Mouse (Mus musculus) spleen, postnatal 36 days (tissue): Measurements from ENCODE around the gene Gm10964.
"Not testable (repeated sequence)": the region's sequence is repeated elsewhere in the genome, so short reads cannot be mapped to it uniquely, and the experiment has no call there.

Experiments
- DNase-seq, 2 experiments: peaks; one replicate each; pipeline ENCODE4 v3.0.0; 2022; ENCODE audit warnings: low spot score in 2 of 2, mixed read lengths in 1 of 2

Gene Gm10964

GRCm38 (mm10) chr3:103779183-103779582, 40.0 kb downstream of the Gm10964 start:
- no peak for DNase-seq

DNA sequence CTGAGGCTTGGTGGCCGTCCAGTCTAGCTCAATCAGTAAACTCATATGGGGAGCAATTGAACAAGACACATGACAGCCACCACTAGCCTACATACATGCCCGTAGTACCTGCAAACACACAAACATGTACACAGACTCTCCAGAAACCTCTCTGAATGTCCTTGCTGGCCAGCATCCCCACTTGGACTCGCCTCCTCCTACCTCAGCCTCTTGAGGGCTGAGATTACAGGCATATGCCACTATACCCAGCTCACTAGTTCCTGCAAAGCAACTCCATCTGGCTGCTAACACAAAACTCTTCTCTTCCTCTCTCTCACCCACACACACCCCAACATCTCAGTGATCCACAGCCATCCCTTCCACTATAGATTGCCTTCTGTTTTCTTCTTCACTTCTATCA, 41.1 kb downstream of the Gm10964 start:
- DNase-seq = no peak

DNA sequence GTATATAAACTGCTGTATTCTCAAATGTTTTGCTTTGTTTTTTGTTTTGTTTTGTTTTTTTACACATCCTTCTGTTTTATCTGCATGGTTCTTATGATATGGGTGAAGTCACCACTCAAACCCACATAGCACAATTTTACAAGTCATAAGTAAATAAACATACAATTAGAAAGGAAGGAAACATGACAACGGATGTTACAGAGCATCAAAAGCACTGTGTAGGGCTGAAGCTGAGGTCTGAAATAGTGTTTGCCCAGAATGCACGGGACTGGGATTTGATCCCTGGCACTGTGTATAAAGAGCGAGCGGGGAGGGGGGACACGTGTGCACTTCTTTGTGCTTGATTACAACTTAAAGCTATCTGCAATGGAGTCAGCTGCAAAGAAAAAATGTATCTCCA, 41.6 kb downstream of the Gm10964 start:
- no peak for DNase-seq

DNA sequence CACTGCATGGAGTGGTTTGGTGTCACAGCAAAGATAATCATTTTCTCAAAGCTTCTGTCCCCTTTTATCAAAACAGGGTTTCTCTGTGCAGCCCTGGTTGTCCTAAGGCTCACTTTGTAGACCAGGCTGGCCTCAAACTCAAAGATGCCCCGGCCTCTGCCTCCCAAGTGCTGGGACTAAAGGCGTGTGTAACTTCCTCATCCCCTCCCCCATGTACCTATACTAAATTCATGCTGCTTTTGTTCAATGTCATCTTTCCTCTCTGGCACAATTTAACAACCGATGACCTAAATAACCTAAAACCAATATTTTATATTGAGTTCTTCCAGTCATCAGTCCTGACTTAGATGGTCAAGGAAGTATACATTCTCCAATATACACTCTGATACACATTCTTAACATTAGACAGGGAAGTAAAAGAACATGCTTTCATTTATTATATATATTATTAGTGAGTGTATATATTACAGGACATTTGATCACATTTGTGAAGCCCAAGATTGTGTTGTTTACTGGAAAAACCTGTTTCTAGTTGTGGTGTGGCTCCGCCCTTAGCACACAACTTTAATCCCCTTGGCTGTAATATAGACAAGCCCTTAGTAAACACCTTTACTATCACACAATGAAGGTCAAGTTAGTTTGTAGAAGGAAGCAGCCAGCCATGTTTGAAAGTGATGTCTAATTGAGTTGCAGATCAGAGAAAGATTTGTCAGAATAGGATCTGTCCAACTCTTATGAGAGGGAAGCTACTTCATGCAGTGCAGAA, 43.9 kb downstream of the Gm10964 start:
- DNase-seq = peak in 1 of 2 experiments; percentile 45

- peak; percentile 48 to 59 for DNase-seq
Measured at GRCm38 (mm10) chr3:103787225-103787624, 48.1 kb downstream of the Gm10964 start.

DNA sequence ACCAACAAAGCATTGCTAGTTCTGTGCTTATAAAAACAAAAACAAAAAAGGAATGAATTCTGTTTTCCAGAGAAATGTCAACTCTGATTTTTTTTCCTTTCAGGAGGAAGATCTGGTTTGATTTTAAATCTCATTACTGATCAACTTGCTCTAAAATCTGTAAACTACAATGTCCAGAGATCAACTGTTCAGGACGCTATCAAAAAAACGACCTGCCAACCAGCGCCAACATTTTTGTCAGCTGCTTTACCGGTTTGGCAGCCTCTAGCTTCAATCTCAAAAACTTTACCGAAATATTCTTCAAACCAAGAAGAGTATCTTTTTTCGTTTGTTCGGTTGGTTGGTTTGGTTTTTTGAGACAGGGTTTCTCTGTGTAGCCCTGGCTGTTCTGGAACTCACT, 49.9 kb downstream of the Gm10964 start:
- DNase-seq = no peak

GRCm38 (mm10) chr3:103789891-103790345, 50.8 kb downstream of the Gm10964 start:
- peak; percentile 46 to 56 for DNase-seq

DNA sequence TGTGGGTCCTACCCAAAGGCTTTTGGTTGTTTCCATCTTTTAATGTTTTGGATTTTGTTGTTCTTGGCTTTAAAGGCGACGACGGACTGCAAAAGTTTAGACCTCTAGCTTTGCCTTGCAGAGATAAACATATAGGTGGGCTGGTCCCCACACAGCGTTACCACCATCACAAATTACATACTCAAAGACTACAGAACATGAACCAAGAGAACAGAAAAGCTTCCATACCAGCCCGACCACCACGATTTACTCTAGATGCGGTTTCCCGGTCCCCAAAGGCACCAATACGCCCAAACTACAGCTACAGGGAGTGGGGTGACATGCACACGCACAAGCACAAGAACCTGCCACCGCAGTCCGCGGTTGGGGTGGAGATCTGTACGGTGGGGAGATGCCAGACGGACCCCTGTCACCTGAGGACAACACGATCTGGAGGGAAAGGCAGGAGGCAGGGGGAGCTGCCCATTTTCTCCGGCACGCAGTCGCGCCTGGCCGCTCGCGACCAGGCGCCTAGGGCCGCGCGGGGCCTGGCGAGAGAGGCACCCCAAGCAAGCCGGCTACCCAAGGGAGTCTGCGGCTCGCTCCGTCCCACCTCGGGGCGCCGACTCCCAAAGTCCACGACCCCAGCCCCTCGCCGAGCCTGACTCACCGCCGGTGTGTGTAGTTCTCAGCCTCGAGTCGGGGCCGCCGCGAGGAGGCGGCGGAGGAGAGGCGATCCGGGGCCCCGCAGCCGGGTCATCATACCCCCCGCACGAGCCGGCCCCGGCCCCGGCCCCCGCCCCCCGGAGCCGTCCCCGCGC, 51.4 kb downstream of the Gm10964 start:
- peak in 1 of 2 experiments; percentile 44 for DNase-seq

GRCm38 (mm10) chr3:103791230-103792110, 52.3 kb downstream of the Gm10964 start, which contains the start of gene Hipk1:
Gene Hipk1 (minus strand): TSS chr3:103791563.
- peak; percentile 95 for DNase-seq

GRCm38 (mm10) chr3:103792111-103792406, 52.9 kb downstream of the Gm10964 start:
- not testable (repeated sequence) for DNase-seq

DNA sequence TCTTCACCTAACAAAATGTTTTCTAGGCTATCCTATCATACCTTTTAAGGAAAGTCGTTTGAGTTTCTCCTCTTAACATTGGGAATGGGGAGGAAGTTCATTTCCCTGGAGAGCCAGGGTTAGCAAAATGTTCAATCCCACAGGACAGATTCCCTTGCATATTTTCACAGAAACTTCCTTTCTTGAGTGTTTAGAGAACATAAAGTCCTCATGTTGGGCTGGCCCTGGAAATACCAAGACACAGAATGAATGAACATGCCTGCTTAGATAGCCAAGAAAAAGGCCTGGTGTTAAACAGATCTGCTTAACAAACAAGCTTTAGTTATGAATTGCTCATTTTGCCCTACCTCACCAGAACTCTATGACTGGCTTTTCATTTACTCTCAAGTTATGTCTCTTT, 53.4 kb downstream of the Gm10964 start:
- no peak for DNase-seq
